Mouse (Mus musculus): ENCODE results near the gene Col23a1. TPM values are rescaled to one million over a fixed set of nuclear protein-coding genes. Genes with fewer than 3 reads are reported as not detected.

Col23a1 gene
- 1.6 TPM for polyA plus RNA-seq (2014; fragmentation: Illumina TruSeq; extraction: RNeasy Lipid Tissue Mini Kit (QIAGEN cat#74804); ENCODE audit: low read depth, low replicate concordance)

DNA sequence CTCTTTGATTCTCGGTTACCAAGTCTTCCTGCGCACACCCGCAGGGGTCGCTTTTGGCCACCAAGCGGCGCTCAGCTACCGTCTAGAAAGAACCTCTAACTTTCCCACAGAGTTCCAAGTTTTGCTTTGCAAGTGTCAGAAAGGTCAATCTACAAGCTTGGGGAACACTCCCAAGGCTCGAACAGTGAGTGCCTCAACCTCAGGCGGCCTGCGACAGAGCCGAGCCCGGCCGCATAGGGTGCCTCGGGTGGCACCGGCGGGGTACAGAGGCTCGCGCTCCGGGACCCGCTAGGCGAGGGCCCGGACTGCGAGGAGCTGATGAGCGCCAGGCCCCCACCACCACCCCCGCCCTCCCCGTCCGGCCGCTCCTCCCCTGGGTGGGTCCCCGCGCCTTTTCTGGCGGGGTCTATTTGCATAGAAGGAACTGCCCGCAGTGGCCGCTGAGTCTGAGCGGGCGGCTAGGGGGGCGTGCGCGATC, at the start of gene Col23a1:
Gene Col23a1 (plus strand): TSS at position 357 of the 478 bp plus-strand sequence.

GRCm38 (mm10) chr11:51261680-51262219, 28.0 kb upstream of the Col23a1 start, which contains the start of gene Clk4:
Gene Clk4, plus strand, starts transcription at chr11:51261730.

DNA sequence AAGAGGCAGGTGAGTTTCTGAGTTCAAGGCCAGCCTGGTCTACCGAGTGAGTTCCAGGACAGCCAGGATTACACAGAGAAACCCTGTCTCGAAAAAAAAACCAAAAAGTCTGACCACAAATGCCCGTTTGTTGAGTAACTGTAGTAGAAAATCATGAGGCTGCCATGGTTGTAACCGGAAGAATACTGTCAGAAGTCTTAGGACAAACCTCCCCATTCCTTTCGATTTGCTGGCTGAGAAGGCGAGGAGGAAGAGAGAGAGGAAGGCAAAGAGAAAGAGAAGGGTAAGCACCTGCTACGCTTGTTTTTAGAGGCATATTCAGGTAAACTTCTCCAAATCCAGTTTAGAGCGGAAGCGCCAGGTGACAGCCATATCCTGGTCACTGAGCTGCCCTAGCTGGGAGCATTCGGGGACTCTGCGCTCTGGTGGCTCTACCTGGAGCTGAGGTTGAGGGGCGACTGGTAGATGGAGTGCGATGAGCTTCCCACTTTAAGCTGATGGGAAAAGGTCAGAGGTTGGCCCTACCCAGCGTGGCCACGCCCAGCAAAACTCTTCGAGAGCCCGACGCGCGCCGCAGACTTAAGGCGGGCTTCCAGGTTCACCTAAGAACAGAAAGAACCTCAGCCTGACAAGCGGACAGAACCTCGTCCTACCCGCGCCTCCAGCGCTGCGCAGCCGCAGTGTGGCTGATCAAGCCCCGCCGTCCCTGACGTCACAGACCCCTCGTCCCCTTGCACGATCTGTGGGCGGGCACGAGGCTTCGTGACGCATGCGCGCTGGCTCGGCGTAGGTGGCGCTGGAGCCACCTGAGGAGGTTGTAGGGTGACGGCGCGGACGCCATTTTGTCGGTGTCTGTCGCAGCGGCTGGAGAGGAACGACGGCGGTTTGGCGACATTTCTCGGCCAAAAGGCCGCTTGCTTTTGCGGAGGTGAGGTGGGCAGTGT, 27.1 kb upstream of the Col23a1 start, which contains the start of gene BC049762:
Gene BC049762 (minus strand): TSS at position 705 of the 944 bp plus-strand sequence.

DNA sequence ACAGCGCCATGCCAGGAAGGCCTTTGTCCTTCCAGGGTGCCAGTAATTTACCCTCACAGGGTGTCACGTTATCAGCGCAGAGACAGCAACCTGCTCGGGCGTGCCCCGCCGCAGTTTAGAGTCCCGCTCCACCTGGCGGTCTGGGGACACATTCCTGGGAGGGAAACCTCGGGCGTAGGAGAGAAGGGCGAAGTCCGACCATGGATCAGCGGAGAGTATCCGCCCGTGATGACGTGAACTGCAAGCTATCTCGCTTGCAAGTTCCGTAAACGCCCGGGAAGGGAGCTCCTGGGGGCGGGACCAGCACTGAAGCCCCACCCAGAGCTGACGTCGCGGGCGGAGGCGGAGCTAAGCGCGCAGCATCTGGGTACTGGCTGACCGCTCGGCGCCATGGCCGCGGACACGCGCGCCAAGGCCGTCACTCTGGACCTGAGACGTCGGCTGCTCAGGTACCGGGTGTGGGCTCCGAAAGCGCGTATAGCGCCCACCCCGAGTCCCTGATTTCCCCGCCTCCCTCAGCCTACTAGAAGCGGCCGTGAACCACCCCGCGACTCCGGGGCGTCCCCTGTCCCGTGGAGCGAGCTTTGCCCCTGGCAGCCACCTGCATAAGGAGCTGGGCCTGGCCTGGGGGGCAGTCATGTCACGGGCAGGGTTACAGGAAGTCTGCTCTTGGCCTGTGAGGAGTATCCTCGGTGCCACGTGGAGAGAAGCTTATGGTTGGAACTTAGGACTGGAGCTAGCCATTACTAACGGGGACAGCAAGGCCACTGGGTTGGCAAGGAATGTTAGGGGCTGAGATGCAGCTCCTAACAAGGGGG, 294.9 kb downstream of the Col23a1 start, which contains the start of gene Phykpl:
Gene Phykpl (plus strand): TSS at position 327 of the 818 bp plus-strand sequence.

DNA sequence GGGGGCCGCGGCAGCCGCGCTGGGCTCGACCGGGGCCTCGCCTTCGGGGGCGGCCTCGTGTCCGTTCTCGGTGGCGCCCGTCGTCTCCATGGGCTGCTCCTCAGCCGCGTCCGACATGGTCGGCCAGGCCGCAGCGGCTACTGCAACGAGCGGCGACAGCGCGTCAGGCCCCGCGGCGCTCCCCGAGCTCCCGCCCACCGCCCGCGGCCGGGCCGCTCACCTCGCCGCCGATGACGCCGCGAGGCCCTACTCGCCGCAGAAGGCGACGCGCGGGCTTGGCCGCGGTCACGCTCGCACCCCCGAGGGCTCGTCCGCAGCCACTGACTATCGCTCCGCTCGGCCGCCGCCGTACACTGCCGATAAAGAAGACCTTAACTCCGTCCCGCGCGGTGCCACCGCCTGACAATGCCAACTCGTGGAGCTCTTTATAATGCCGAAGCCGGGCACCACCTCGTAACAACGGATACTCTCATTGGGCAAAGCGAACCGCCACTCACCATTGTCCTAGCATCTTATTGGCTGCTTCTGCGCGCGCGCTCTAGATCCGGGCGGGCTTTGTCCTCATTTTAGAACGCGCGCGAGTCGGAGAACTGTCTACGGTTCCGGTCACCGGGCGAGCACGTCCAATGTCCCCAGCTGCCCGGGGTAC, 316.9 kb downstream of the Col23a1 start, which contains the start of gene Hnrnpab:
Gene Hnrnpab (minus strand): TSS at position 401 of the 649 bp plus-strand sequence.

DNA sequence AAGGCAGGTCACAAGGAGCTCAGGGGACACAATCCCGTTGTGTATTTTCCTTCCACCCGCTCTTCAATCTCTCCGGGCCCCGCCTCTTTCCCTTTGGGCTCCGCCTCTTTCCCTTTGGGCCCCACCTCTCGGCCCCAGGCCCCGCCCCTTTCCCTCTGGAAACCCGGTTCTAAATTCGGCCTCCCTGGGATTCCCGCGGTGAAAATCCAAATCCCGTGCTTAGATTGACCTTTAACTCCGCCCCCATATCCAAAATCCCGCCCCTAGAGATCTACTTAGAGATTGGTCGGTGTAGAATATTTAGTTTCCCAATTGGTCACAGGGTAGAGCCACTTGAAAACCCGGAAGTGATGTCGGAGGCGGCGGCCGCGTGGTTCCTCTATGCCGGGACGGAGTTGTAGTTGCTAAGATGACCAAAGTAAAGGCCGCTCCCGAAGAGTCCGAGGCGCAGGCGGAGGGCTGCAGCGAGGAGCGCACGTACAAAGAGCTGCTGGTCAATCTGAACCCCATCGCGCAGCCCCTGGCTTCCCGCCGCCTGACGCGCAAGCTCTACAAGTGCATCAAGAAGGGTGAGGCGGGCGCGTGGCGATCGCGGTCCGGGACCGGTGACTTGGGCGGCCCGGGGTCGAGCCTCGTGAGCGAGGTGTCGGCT, 329.8 kb downstream of the Col23a1 start, which contains the start of gene Nhp2:
Gene Nhp2 (plus strand): TSS at position 327 of the 652 bp plus-strand sequence.

Other genes with a start within 250 kb of the Col23a1 start
- not detected for gene Olfr1375, start 241.8 kb upstream of the Col23a1 start, polyA plus RNA-seq (2014; fragmentation: Illumina TruSeq; extraction: RNeasy Lipid Tissue Mini Kit (QIAGEN cat#74804); ENCODE audit: low read depth, low replicate concordance)
- gene Zfp354a, start 230.7 kb upstream of the Col23a1 start, polyA plus RNA-seq (2014; fragmentation: Illumina TruSeq; extraction: RNeasy Lipid Tissue Mini Kit (QIAGEN cat#74804); ENCODE audit: low read depth, low replicate concordance): 2.5 TPM
- gene Gm12569, start 69.4 kb upstream of the Col23a1 start, polyA plus RNA-seq (2014; fragmentation: Illumina TruSeq; extraction: RNeasy Lipid Tissue Mini Kit (QIAGEN cat#74804); ENCODE audit: low read depth, low replicate concordance): not detected
- 93.0 TPM for gene Clk4, start 28.2 kb upstream of the Col23a1 start, polyA plus RNA-seq (2014; fragmentation: Illumina TruSeq; extraction: RNeasy Lipid Tissue Mini Kit (QIAGEN cat#74804); ENCODE audit: low read depth, low replicate concordance)
- gene BC049762, start 26.9 kb upstream of the Col23a1 start, polyA plus RNA-seq (2014; fragmentation: Illumina TruSeq; extraction: RNeasy Lipid Tissue Mini Kit (QIAGEN cat#74804); ENCODE audit: low read depth, low replicate concordance): not detected

Measured in heart, adult 10 weeks (tissue).